ENCODE assay signal across 18 mouse cellular contexts in the genomic region with DNA sequence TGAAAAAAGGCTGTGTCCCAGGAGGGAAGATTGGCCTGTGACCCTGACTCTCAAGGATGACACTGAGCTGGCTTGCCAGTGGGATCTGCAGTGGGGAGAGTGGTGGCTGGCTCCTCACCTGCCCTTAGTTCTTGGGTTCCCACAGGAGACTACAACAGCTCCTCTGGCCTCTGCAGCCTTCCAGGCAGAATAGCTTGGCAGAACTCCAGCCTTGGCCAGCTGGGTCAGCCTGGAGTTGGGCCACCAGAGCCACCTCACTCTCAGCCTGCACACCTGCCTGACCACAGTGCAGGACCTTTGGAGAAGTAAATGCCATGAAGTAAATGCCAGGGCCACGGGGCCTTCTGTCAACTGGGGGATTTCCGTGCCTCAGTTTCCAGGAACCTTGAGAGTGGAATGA. TPM values are rescaled to one million over a fixed set of nuclear protein-coding genes. Genes with fewer than 3 reads are reported as not detected.
DNase-seq lines count a peak whose midpoint lies in the region; ATAC-seq and TF ChIP-seq lines count a peak whose summit lies in the region.
"Had no signal": no experiment of that assay in that cellular context is flagged by ENCODE, and none has a peak within 500 bp of the region (broad histone marks: within the 10 kb centered on the region; RNA-seq: fewer than 3 reads in every experiment).

No protein-coding gene starts in this region.

- TF ChIP-seq CTCF in brain, embryonic 14.5 days (IDR thresholded peaks at IDR 0.05; ENCODE audit: borderline replicate concordance, extremely low read depth, insufficient read depth, insufficient read length) = no peak

- DNase-seq in forebrain, embryonic 14.5 days (ENCODE audit: low spot score) = no peak
- peak; percentile 26 for DNase-seq in left cerebral cortex, postnatal 4 days
- DNase-seq in left cerebral cortex, adult 11 months (ENCODE audit: low spot score) = no peak
- peak; percentile 4 for DNase-seq in brain, embryonic 14.5 days (ENCODE audit: low read depth)
- peak; percentile 18 for DNase-seq in kidney, postnatal 14 days
- DNase-seq in layer of hippocampus, adult 18-20 months (ENCODE audit: low spot score in 2 of 2) = no peak
- DNase-seq: lung, adult 2 months; right cerebral cortex, postnatal 25 days; thymus, postnatal 14 days had no signal

- peaks cover 36% of the 10 kb centered on the region for H3K27me3 ChIP-seq in forebrain, embryonic 12.5 days
- H3K27me3 ChIP-seq in forebrain, embryonic 14.5 days (replicated peaks; ENCODE audit: control insufficient read depth, insufficient read depth, low read length) = no peaks in the 10 kb centered on the region

- 96% methylated on average over 2 of the region's 2 CpGs for WGBS in forebrain, embryonic 12.5 days
- 94% methylated on average over 2 of the region's 2 CpGs for WGBS in forebrain, embryonic 14.5 days

- intact Hi-C loops in left cerebral cortex, postnatal 4 days (cut with DNase I) = no loop called here

- H3K4me1 ChIP-seq in forebrain, embryonic 12.5 days = peaks cover 18% of the 10 kb centered on the region
- H3K4me1 ChIP-seq in forebrain, embryonic 14.5 days (ENCODE audit: control insufficient read depth, insufficient read depth, low read length) = no peaks in the 10 kb centered on the region
- H3K4me1 ChIP-seq: limb, embryonic 15.5 days; megakaryocyte, embryonic 14.5 days had no signal

- no peaks in the 10 kb centered on the region for H3K36me3 ChIP-seq in forebrain, embryonic 12.5 days (replicated peaks)
- H3K36me3 ChIP-seq in forebrain, embryonic 14.5 days (ENCODE audit: control insufficient read depth, insufficient read depth, low read length) = no peaks in the 10 kb centered on the region
- H3K36me3 ChIP-seq: limb, embryonic 15.5 days had no signal

- no peak overlapping the region; the same call in 1 of the 2 replicates for H3K4me2 ChIP-seq in forebrain, embryonic 12.5 days
- no peak overlapping the region for H3K4me2 ChIP-seq in forebrain, embryonic 14.5 days (ENCODE audit: low read length)
- H3K4me2 ChIP-seq: hindbrain, embryonic 14.5 days; limb, embryonic 15.5 days had no signal

- H3K9ac ChIP-seq in forebrain, embryonic 12.5 days = no peak overlapping the region
- H3K9ac ChIP-seq in forebrain, embryonic 14.5 days (ENCODE audit: low read length) = no peak overlapping the region
- H3K9ac ChIP-seq: hindbrain, embryonic 14.5 days; limb, embryonic 15.5 days had no signal

- no peak overlapping the region for H3K4me3 ChIP-seq in forebrain, embryonic 12.5 days (replicated peaks)
- H3K4me3 ChIP-seq in forebrain, embryonic 14.5 days (ENCODE audit: low read depth, low read length) = no peak overlapping the region
- H3K4me3 ChIP-seq: limb, embryonic 15.5 days; megakaryocyte, embryonic 14.5 days had no signal

- TF ChIP-seq POLR2A in brain, embryonic 14.5 days (IDR thresholded peaks at IDR 0.05; ENCODE audit: borderline replicate concordance, extremely low read depth, insufficient read depth, insufficient read length, poor library complexity, severe bottlenecking) = no peak

- no peaks in the 10 kb centered on the region for H3K9me3 ChIP-seq in forebrain, embryonic 12.5 days
- H3K9me3 ChIP-seq in forebrain, embryonic 14.5 days (replicated peaks; ENCODE audit: control insufficient read depth, low read length) = no peaks in the 10 kb centered on the region
- H3K9me3 ChIP-seq: limb, embryonic 15.5 days had no signal

- ATAC-seq in forebrain, embryonic 12.5 days (ENCODE audit: low FRiP score) = no peak
- no peak for ATAC-seq in forebrain, embryonic 14.5 days
- ATAC-seq: Patski had no signal

- 0 out of 2 replicates have a peak overlapping the region, but pooled peaks have one; percentile 13 for H3K27ac ChIP-seq in forebrain, embryonic 12.5 days
- H3K27ac ChIP-seq in forebrain, embryonic 14.5 days (ENCODE audit: low read depth, low read length) = no peak overlapping the region
- H3K27ac ChIP-seq: hindbrain, embryonic 14.5 days; limb, embryonic 15.5 days had no signal

RNA-seq across cellular contexts. Expression of gene Fgf3, which starts 13.9 kb away (rescaled TPM):
- 1.2 and 4.4 TPM in 2 replicates for polyA plus RNA-seq in forebrain, embryonic 12.5 days (2016; fragmentation: Nextera tagmentation; extraction: Ambion mirVana)
- 2.0 and 3.2 TPM in 2 replicates for polyA plus RNA-seq in forebrain, embryonic 14.5 days (2014; fragmentation: Nextera tagmentation; extraction: Ambion mirVana)
- under 1 TPM; 0.44 to 0.72 TPM for total RNA-seq in left cerebral cortex, postnatal 4 days (2021)
- polyA plus RNA-seq in brain, embryonic 14.5 days (2012; rRNA removed) = 8.6 and 15.4 TPM in 2 replicates
- total RNA-seq in layer of hippocampus, adult 18-20 months (2021) = not detected
- polyA plus RNA-seq: gonadal fat pad, adult 2 months; lung, adult 2 months; Patski had no signal

RNA-seq across cellular contexts. Expression of gene Fgf4, which starts 23.2 kb away (rescaled TPM):
- polyA plus RNA-seq in forebrain, embryonic 12.5 days (2016; fragmentation: Nextera tagmentation; extraction: Ambion mirVana) = not detected in 2 replicates
- polyA plus RNA-seq in forebrain, embryonic 14.5 days (2014; fragmentation: Nextera tagmentation; extraction: Ambion mirVana) = not detected in 2 replicates
- not detected for total RNA-seq in left cerebral cortex, postnatal 4 days (2021)
- polyA plus RNA-seq in brain, embryonic 14.5 days (2012; rRNA removed) = not detected in 2 replicates
- total RNA-seq in layer of hippocampus, adult 18-20 months (2021) = not detected
- total RNA-seq: left cerebral cortex, adult 8-10 months had no signal
- polyA plus RNA-seq: cortical plate, adult 2 months; frontal cortex, adult 2 months; gonadal fat pad, adult 2 months; hindbrain, embryonic 14.5 days; lung, adult 2 months; Patski had no signal

Comparison
In these comparisons a context has a peak if more than half of its experiments do, and no peak if none do; other contexts are left out.
1. DNase-seq: peak in left cerebral cortex, postnatal 4 days (single experiment), brain, embryonic 14.5 days (single experiment) and kidney, postnatal 14 days (single experiment); none in forebrain, embryonic 14.5 days (single experiment), left cerebral cortex, adult 11 months (single experiment) and layer of hippocampus, adult 18-20 months (0 of 2).